Mouse (Mus musculus) embryonic facial prominence, embryonic 14.5 days (tissue): ENCODE data around the gene Myrf. TPM values are rescaled to one million over a fixed set of nuclear protein-coding genes. Genes with fewer than 3 reads are reported as not detected.

Source experiments
- ATAC-seq: fragments of 200-750 bp; cut with Nextera tagmentation; 2 replicates; pipeline ENCODE4 v1.8.0; 2017; ENCODE audit warnings: low read depth, moderate number of reproducible peaks, moderate TSS enrichment
- DNase-seq: peaks from one replicate; pipeline ENCODE4 v3.0.0-alpha.2; 2015; ENCODE audit warnings: low spot score
- H3K27ac ChIP-seq: fragments of 300-500 bp; sonication (generic); replicated peaks from 2 replicates; pipeline ENCODE4 v1.5.1; 2014; ENCODE audit warnings: low read depth, mild to moderate bottlenecking, low read length, moderate library complexity
- H3K27me3 ChIP-seq: fragments of 300-500 bp; sonication (generic); replicated peaks from 2 replicates; pipeline ENCODE4 v1.6.1; 2014; ENCODE audit warnings: low read length; ENCODE audit not compliant: control insufficient read depth, insufficient read depth
- H3K36me3 ChIP-seq: fragments of 300-500 bp; sonication (generic); 2 replicates; pipeline ENCODE4 v1.6.1; 2014; ENCODE audit warnings: low read length, mixed read lengths; ENCODE audit not compliant: control insufficient read depth, insufficient read depth
- H3K4me1 ChIP-seq: fragments of 300-500 bp; sonication (generic); 2 replicates; pipeline ENCODE4 v1.6.1; 2014; ENCODE audit warnings: antibody characterized with exemption, low read length; ENCODE audit not compliant: control insufficient read depth, insufficient read depth
- H3K4me2 ChIP-seq: fragments of 300-500 bp; sonication (generic); 2 replicates; pipeline ENCODE4 v1.6.1; 2014; ENCODE audit warnings: low read depth, mild to moderate bottlenecking, low read length, moderate library complexity, mixed read lengths
- H3K4me3 ChIP-seq: fragments of 300-500 bp; sonication (generic); 2 replicates; pipeline ENCODE4 v1.5.1; 2014; ENCODE audit warnings: low read depth, mild to moderate bottlenecking, low read length
- H3K9ac ChIP-seq: fragments of 300-500 bp; sonication (generic); 2 replicates; pipeline ENCODE4 v1.6.1; 2014; ENCODE audit warnings: low read depth, mild to moderate bottlenecking, low read length, moderate library complexity, mixed read lengths
- H3K9me3 ChIP-seq: fragments of 300-500 bp; sonication (generic); 2 replicates; pipeline ENCODE4 v1.6.1; 2016; ENCODE audit warnings: low read length; ENCODE audit not compliant: control insufficient read depth
- WGBS: fragments of 180-500 bp; shearing (Covaris S2); extraction: QIAGEN DNeasy Blood & Tissue Kit; methylation state at CpG from one replicate; pipeline ENCODE4 v1.1.7; 2014; 5-methylcytosine and 5-hydroxymethylcytosine counted together
- polyA plus RNA-seq: library from polyadenylated mRNA; unstranded; fragments of >200 nt; fragmentation: Nextera tagmentation; extraction: Ambion mirVana; gene quantifications from 2 replicates; pipeline ENCODE4 v1.2.1, GENCODE M21; 2014

Myrf gene
- polyA plus RNA-seq, 1 experiment from 2014 or later: 0.96 TPM

DNA sequence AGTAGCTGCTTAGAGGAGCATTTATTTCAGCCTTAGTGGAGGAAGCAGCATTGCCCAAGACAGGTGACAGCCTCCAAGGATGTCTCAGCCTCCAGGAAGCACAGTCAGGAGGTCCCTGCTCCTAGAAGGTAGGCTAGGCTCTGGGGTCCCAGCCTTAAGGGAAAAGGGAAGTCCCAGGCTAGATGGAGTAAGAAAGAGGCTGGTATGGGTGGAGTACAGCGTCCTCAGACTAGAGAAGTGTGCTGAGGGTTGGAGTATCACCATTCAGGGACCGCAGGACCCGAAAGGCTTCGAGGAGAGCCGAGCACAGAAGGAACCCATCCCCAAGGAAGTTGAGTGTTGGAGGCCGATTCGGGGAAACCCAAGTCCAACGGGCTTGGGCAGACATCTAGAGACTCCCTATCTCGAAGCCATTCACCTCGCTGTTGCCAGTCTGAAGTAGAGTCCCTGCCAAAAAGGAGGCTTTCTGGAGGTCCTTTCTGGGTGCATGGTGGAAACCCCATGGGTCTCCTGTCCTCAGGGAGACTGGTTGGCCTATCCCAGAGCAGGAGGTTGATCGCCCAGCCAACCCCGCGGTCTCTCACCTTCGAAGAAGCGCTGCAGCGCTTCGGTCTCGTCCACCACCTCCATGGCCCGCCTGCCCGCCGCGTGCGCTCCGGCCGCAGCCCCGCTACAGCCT, 434 bp downstream of the Myrf start:
- Histone ChIP-seq H3K27ac (no peak overlapping the region), H3K27me3 (peaks cover 3% of the 10 kb centered on the region; the same call in 1 of the 2 replicates), H3K4me1 (0 out of 2 replicates have a peak, but pooled peaks cover 3% of the 10 kb centered on the region), H3K9me3 (no peaks in the 10 kb centered on the region), H3K4me3 (peak overlapping the region; percentile 49), H3K4me2 (peak overlapping the region; percentile 85), H3K9ac (peak overlapping the region; percentile 65), H3K36me3 (no peaks in the 10 kb centered on the region)
- no peak; the same call in 1 of the 2 replicates for ATAC-seq
- no peak for DNase-seq
- WGBS: 8% methylated on average over 14 of the region's 26 CpGs

- H3K4me3 ChIP-seq: no peak overlapping the region
- DNase-seq (no peak), ATAC-seq (no peak)
- 0 out of 2 replicates have a peak, but pooled peaks cover 3% of the 10 kb centered on the region for H3K4me1 ChIP-seq
- H3K9me3 ChIP-seq: no peaks in the 10 kb centered on the region
- peaks cover 3% of the 10 kb centered on the region; the same call in 1 of the 2 replicates for H3K27me3 ChIP-seq
- 53% methylated on average over 2 of the region's 2 CpGs for whole genome bisulfite sequencing
- peak overlapping the region; percentile 85; the same call in 1 of the 2 replicates for H3K4me2 ChIP-seq
- no peak overlapping the region for H3K27ac ChIP-seq
- H3K36me3 ChIP-seq: no peaks in the 10 kb centered on the region
- H3K9ac ChIP-seq: no peak overlapping the region
Observed at GRCm38 (mm10) chr19:10239419-10239818, 1.1 kb downstream of the Myrf start.

DNA sequence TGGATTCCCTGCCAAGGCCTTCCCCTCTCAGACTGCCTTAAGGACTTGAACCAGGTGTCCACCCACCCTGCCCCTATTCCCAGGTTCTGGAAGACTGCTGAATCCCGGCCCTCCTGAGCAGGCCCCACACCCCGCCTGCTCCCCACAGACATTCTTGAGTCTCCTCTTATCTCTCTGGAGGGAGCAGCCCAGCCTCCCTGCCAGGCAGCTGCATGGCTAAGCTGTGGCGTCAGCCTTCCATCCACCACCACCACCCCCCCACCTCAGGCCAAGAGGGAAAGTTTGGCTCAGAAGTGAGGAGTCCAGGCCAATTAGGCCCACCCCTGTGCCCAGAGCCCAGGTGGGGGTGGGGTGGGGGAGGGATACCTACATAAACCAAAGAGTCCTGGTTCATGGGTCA, 2.1 kb downstream of the Myrf start:
- Histone ChIP-seq H3K9ac (no peak overlapping the region), H3K4me2 (no peak overlapping the region), H3K9me3 (no peaks in the 10 kb centered on the region), H3K27me3 (peaks cover 3% of the 10 kb centered on the region; the same call in 1 of the 2 replicates), H3K4me1 (0 out of 2 replicates have a peak, but pooled peaks cover 3% of the 10 kb centered on the region), H3K36me3 (no peaks in the 10 kb centered on the region), H3K4me3 (no peak overlapping the region), H3K27ac (no peak overlapping the region)
- WGBS: 80% methylated on average over 3 of the region's 3 CpGs
- DNase-seq (no peak), ATAC-seq (no peak)

DNA sequence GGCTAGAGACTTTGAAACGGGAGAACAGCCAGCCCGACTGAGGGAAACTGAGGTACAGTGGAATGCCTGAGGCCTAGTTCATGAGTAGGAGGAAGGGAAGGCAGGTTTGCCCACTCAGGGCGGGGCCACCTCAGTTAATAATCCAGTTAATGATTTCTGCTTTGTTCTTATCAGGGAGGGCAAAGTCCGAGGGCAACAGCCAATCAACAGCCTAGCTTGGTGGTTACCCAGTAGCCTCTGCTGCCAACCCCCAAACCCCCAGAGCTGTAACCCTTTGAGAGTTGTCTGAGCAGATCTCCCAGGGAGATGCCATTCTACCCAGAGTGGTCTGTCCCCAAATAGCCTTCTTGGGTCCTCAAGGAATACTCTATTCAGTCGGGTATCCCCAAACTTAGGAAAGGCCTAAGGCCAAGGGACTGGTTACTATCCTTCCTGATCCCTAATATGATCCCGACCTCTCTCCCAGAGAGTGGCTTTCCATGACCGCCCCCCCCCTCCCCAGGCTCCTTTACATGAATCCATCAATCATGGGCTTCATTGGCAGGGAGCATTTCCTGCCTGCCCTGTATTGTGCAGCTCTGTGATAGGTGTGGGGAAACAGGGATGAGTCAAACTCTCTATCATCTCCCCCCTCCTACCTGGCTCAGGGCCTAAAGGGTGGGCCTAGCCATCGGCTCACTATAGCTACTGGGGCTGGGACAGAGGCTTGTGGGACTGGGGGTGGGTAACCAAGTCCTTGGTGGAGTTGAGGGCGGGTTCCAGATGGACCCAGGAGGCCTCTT, 4.6 kb downstream of the Myrf start:
- Histone ChIP-seq H3K27ac (no peak overlapping the region), H3K4me3 (no peak overlapping the region), H3K4me1 (peaks cover 2% of the 10 kb centered on the region; the same call in 1 of the 2 replicates), H3K9me3 (no peaks in the 10 kb centered on the region), H3K27me3 (peaks cover 3% of the 10 kb centered on the region; the same call in 1 of the 2 replicates), H3K36me3 (no peaks in the 10 kb centered on the region), H3K4me2 (no peak overlapping the region), H3K9ac (no peak overlapping the region)
- ATAC-seq (no peak), DNase-seq (no peak)
- WGBS: 76% methylated on average over 9 of the region's 9 CpGs

- Histone ChIP-seq H3K4me1 (peaks cover 5% of the 10 kb centered on the region; the same call in 1 of the 2 replicates), H3K27ac (no peak overlapping the region), H3K36me3 (no peaks in the 10 kb centered on the region), H3K4me2 (no peak overlapping the region), H3K9me3 (no peaks in the 10 kb centered on the region), H3K9ac (no peak overlapping the region), H3K27me3 (no peaks in the 10 kb centered on the region), H3K4me3 (no peak overlapping the region)
- no peak for DNase-seq
- 40% methylated on average over 9 of the region's 9 CpGs for WGBS
- ATAC-seq: no peak
Observed at GRCm38 (mm10) chr19:10232327-10233017, 8.1 kb downstream of the Myrf start.

- no peak overlapping the region for H3K4me2 ChIP-seq
Observed at GRCm38 (mm10) chr19:10231871-10232270, 8.7 kb downstream of the Myrf start.

DNA sequence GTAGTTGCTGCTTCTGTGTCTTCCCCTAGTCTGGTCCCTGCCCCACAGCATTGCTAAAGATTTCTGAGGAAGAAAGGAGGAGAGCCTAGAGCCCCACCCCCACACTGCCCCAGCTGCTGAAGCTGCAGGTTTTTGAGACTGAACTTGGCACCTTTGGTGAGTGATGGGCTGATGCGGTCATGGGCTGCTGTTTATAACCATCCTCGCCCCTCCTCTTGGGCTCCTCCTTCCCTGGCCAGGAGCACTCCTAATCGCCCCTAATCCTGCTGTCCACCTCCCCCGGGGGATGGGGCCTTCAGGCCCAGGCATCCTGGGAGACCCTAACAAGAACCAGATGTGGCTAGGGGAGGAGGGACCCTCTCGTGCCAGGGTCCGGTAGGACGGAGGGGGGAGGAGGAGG, 9.5 kb downstream of the Myrf start:
- Histone ChIP-seq H3K9ac (no peak overlapping the region; the same call in 1 of the 2 replicates), H3K36me3 (no peaks in the 10 kb centered on the region), H3K27ac (no peak overlapping the region), H3K4me3 (no peak overlapping the region), H3K27me3 (no peaks in the 10 kb centered on the region), H3K4me1 (peaks cover 5% of the 10 kb centered on the region; the same call in 1 of the 2 replicates), H3K4me2 (no peak overlapping the region), H3K9me3 (no peaks in the 10 kb centered on the region)
- ATAC-seq (no peak), DNase-seq (no peak)
- WGBS: 9% methylated on average over 7 of the region's 7 CpGs

More at GRCm38 (mm10) chr19:10231871-10232270, 8.7 kb downstream of the Myrf start:
- peaks cover 5% of the 10 kb centered on the region; the same call in 1 of the 2 replicates for H3K4me1 ChIP-seq
- H3K27ac ChIP-seq: no peak overlapping the region
- H3K9me3 ChIP-seq: no peaks in the 10 kb centered on the region
- H3K27me3 ChIP-seq: no peaks in the 10 kb centered on the region
- DNase-seq (no peak), ATAC-seq (no peak)
- 32% methylated on average over 5 of the region's 5 CpGs for WGBS
- H3K4me3 ChIP-seq: no peak overlapping the region
- H3K36me3 ChIP-seq: no peaks in the 10 kb centered on the region
- no peak overlapping the region for H3K9ac ChIP-seq

DNA sequence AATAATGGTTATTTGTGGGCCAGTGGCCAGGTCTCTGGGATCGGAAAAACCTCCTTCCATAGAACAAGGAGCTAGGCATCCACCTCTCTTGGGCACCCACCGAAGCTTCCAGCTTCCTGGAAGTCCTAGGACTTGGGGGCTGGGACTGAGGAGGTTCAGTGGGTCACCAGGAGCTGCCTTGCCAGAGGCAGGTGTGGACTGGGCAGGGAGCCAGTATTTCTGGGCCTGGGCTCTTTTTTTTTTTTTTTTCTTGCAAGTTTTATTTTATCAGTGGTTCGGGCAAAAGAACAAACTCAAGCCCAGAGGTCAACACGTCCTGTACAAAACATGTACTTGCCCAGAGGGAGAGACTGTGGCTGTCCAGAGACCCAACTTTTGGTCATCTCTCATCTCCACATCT, 14.8 kb downstream of the Myrf start:
- no peak for ATAC-seq
- Histone ChIP-seq H3K27me3 (no peaks in the 10 kb centered on the region), H3K4me2 (no peak overlapping the region), H3K4me1 (0 out of 2 replicates have a peak, but pooled peaks cover 8% of the 10 kb centered on the region), H3K9ac (no peak overlapping the region), H3K27ac (no peak overlapping the region), H3K9me3 (no peaks in the 10 kb centered on the region), H3K36me3 (no peaks in the 10 kb centered on the region), H3K4me3 (no peak overlapping the region)
- 70% methylated on average over 4 of the region's 4 CpGs for WGBS
- no peak for DNase-seq
